Mouse (Mus musculus) adrenal gland, postnatal 36 days (tissue): ENCODE results near the gene Fbxw27. TPM values are rescaled to one million over a fixed set of nuclear protein-coding genes. Genes with fewer than 3 reads are reported as not detected.
"Not testable (repeated sequence)": the region's sequence is repeated elsewhere in the genome, so short reads cannot be mapped to it uniquely, and the experiment has no call there.

Experiments
- DNase-seq, 2 experiments: peaks; one replicate each; pipeline ENCODE4 v3.0.0; 2021; ENCODE audit warnings: mixed read lengths in 1 of 2
- long read RNA-seq, 2 experiments: library from polyadenylated mRNA; stranded (forward); transcript quantifications; one replicate each; pipeline ENCODE4 v2.0.0; 2021; ENCODE audit warnings: borderline sequencing depth in 2 of 2
- total RNA-seq, 2 experiments: library from RNA; stranded (reverse); gene quantifications; 2 replicates each; pipeline ENCODE4 v1.2.3; 2021

Gene Fbxw27
- total RNA-seq, result not detected
- long read RNA-seq, experiment 1, result 0 reads
- long read RNA-seq, experiment 2, result 0 reads

GRCm38 (mm10) chr9:109790570-109790969, at the start of gene Fbxw27:
TSS of gene Fbxw27 (minus strand) at chr9:109790670.
- not testable (repeated sequence) for DNase-seq

- DNase-seq, result no peak
These were observed 42.6 kb upstream of the Fbxw27 start for GRCm38 (mm10) chr9:109833088-109833412.

- peak; percentile 87 to 92 for DNase-seq
These were observed 42.1 kb upstream of the Fbxw27 start, which contains the start of gene Nme6 for GRCm38 (mm10) chr9:109832391-109833087. TSS of gene Nme6 (plus strand) at chr9:109832749.

DNA sequence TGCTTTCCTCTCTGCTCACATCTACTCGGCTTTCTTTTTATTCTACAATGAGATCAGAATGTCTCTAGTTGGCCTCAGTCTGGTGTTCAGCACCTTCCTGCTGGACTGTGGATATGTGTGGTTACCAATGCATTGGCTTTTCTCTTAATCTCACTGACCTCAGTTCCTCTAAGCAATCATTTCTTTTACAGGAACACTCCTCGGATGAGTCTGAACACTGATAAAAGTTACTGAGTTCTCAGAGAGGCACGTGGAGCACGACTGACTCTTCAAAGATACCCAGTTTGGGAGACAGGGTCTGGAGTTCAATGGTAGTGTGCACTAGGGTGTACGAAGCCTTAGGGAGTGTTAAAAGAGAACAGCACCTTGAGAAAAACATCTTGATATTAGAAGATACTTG, 35.7 kb upstream of the Fbxw27 start:
- DNase-seq, result no peak

- DNase-seq, result no peak
These were observed 35.3 kb upstream of the Fbxw27 start for GRCm38 (mm10) chr9:109825739-109826138.

GRCm38 (mm10) chr9:109816341-109816740, 25.9 kb upstream of the Fbxw27 start:
- DNase-seq, result no peak

- DNase-seq, result no peak
These were observed 23.0 kb upstream of the Fbxw27 start for GRCm38 (mm10) chr9:109813424-109813823.

DNA sequence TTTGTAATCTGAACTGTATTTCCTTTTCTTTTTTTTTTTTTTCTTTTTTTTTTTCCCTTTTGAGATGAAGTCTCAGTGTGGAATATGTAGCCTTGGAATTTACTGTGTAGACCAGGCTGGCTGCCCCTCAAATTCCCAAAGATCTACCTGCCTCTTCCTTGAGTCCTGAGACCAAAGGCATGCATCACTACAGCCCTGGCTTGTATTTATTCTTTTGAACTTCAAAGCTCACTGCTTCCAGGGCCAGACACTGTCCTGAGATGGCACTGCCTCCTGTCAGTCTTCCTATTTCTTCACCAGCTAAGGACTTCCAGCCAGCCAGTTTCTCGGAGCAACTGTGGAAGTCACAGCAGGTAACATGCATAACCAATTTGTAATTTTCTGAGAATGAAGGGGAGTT, 21.5 kb upstream of the Fbxw27 start, which contains the start of gene Spink8:
Gene Spink8, plus strand, starts transcription at position 301 of the 400 bp plus-strand sequence.
- no peak for DNase-seq

DNA sequence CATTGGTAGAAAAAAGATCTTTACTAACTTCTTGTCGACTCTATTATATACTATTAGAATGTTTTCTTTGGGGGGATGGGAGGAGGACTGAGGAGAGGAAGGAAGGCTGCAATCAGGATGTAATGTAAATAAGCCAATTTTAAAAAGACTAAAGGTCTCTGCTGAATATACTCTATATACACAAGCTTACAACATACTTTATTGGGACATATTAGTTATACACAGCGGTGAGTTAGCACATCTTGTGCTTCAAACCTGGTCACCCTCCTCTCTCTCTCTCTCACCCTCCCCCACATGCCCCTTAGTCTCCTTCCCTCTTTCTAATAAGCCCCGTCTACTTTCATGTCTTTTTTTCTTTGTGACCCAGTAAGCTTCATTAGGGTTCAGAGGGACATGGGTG, 17.4 kb upstream of the Fbxw27 start:
- no peak for DNase-seq

GRCm38 (mm10) chr9:109806695-109807293, 16.3 kb upstream of the Fbxw27 start:
- peak in 1 of 2 experiments; percentile 4 for DNase-seq

- DNase-seq, result peak in 1 of 2 experiments; percentile 5
These were observed 15.8 kb upstream of the Fbxw27 start for GRCm38 (mm10) chr9:109806260-109806659.

DNA sequence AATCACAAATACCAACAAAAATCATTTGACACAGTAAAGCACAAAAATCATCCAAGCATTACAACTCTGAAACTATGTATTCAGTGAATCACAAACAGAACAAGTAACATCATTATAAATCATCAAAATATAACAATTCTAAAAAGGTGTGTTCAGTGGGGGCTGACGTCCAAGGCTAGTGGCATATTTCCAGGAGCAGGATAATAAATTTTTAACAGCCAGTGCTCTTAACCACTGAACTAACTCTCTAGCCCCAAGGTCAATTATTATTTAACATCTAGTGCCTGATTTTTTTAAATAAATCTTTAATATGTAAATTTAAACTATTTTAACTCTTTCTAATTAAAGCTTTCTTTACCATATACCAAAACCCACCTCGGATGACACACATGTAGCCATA, 15.1 kb upstream of the Fbxw27 start:
- DNase-seq, result peak; percentile 24 to 35

GRCm38 (mm10) chr9:109798051-109798450, 7.6 kb upstream of the Fbxw27 start:
- DNase-seq, result peak; percentile 44 to 58

DNA sequence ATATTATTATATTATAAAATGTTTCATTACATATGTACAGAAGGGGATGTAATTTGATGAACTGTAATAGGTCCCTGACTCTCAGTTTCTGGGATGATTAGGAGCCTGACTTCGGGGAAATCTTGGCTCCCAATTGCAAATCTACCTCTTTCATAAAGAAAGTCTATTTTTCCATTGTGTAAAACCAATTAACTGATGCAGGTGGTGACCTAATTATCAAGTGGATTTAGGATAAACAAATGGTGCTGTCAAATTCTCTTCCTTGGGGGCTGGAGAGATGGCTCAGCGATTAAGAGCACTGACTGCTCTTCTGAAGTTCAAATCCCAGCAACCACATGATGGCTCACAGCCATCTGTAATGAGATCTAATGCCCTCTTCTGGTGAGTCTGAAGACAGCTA, 5.3 kb upstream of the Fbxw27 start:
- no peak for DNase-seq

GRCm38 (mm10) chr9:109795221-109795620, 4.8 kb upstream of the Fbxw27 start:
- peak in 1 of 2 experiments; percentile 5 for DNase-seq

GRCm38 (mm10) chr9:109766841-109767240, 23.6 kb downstream of the Fbxw27 start:
- DNase-seq, result peak; percentile 70 to 76

GRCm38 (mm10) chr9:109745989-109746388, 44.5 kb downstream of the Fbxw27 start, which contains the start of gene Fbxw26:
TSS of gene Fbxw26 (minus strand) at chr9:109746089.
- DNase-seq, result not testable (repeated sequence)

Other genes with a start within 250 kb of the Fbxw27 start
- gene Fbxw15, start 222.4 kb downstream of the Fbxw27 start, total RNA-seq, result not detected
- gene Fbxw24, start 164.6 kb downstream of the Fbxw27 start, total RNA-seq, result not detected
- gene Fbxw25, start 126.0 kb downstream of the Fbxw27 start, total RNA-seq, result not detected
- not detected for gene Fbxw18, start 88.0 kb downstream of the Fbxw27 start, total RNA-seq
- not detected for gene Fbxw26, start 44.6 kb downstream of the Fbxw27 start, total RNA-seq
- 10 to 100 TPM; 13.1 to 21.8 TPM for gene Spink8, start 21.6 kb upstream of the Fbxw27 start, total RNA-seq
- gene Nme6, start 42.1 kb upstream of the Fbxw27 start, total RNA-seq, result 10 to 100 TPM; 19.3 to 21.1 TPM
- under 1 TPM in 1 of 2 experiments, not detected in 1; 0.56 TPM for gene Camp, start 58.9 kb upstream of the Fbxw27 start, total RNA-seq
- 10 to 100 TPM; 10.1 to 17.6 TPM for gene Cdc25a, start 84.9 kb upstream of the Fbxw27 start, total RNA-seq
- gene Map4, start 140.8 kb upstream of the Fbxw27 start, total RNA-seq, result 10 to 100 TPM; 75.6 to 96.8 TPM